Mouse (Mus musculus) lung, adult 2 months (tissue): ENCODE measurements around the gene Ebf3. TPM values are rescaled to one million over a fixed set of nuclear protein-coding genes. Genes with fewer than 3 reads are reported as not detected.

Experiments used
- DNase-seq: peaks from one replicate; pipeline ENCODE4 v3.0.0; 2022
- H3K4me1 ChIP-seq: fragments of 200-500 bp; 2 replicates; pipeline ENCODE4 v1.6.1; 2011; ENCODE audit warnings: low read length; ENCODE audit not compliant: control insufficient read depth, insufficient read depth
- H3K4me3 ChIP-seq: fragments of 200-500 bp; replicated peaks from 2 replicates; pipeline ENCODE3; 2011; ENCODE audit warnings: low read depth, mild to moderate bottlenecking, control low read depth, low read length; ENCODE audit errors: extremely low read depth
- CTCF ChIP-seq: fragments of 200-500 bp; IDR thresholded peaks from 2 replicates; pipeline ENCODE4 v1.5.1; 2011; ENCODE audit warnings: mild to moderate bottlenecking, low read length, control low read depth; ENCODE audit not compliant: insufficient read depth
- POLR2A ChIP-seq: fragments of 200-500 bp; IDR thresholded peaks from 2 replicates; pipeline ENCODE4 v1.6.1; 2011; ENCODE audit warnings: low read depth, mild to moderate bottlenecking, control low read depth, low read length, borderline replicate concordance; ENCODE audit errors: extremely low read depth
- WGBS: fragments of 180-500 bp; shearing (Covaris S2); methylation state at CpG from one replicate; pipeline ENCODE4 v1.1.7; 2018; 5-methylcytosine and 5-hydroxymethylcytosine counted together
- polyA plus RNA-seq: library from polyadenylated mRNA; depleted of rRNA; stranded (reverse); fragments of >200 nt; gene quantifications from 2 replicates; pipeline ENCODE4 v1.2.3, GENCODE M21; 2012

The Ebf3 gene
- polyA plus RNA-seq, 1 experiment: 0.83 TPM

- WGBS: 36% methylated on average over 10 of the region's 10 CpGs
- Histone ChIP-seq H3K4me1 (no peaks in the 10 kb centered on the region), H3K4me3 (no peak overlapping the region)
- no peak for TF ChIP-seq CTCF
- TF ChIP-seq POLR2A: no peak
- no peak for DNase-seq
Measured at GRCm38 (mm10) chr7:137303776-137304171, 10.5 kb downstream of the Ebf3 start.

DNA sequence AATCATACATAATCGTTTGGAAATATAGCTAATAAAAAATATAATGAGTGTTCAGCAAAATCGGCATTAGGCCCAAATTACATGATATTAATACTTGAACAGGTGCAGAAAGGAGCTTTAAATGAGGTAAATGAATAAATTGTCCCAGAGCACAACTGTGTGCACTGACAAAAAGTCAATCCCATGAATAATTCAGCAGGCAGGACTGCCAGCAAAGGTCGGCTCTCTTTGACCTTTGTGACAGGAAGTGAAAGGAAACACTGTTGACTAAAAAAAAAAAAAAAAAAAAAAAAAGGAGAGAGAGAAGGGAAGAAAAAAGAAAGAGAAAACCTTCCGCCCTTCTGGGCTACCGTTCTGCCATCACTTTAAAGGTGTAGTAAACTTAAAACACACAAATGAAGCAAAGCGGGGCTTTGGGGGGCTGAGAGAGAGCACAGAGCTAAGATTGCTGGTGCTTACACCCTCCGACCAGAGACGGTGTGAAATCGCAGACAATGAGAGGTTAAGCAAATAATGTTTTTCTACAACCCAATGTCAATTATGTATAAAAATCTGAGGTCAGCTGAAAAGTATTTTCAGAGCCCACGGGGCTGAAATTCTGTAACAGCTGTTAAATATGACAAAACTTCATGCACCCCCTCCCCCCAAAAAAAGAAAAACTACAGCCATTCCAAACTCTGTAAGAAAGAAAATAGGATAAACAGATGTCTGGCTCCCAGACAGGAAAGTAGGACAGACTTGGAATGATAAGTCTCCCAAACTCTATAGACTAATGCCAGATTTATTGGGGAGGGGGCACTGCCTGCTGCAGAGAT lies 11.1 kb downstream of the Ebf3 start:
- no peak for DNase-seq
- Histone ChIP-seq H3K4me1 (no peaks in the 10 kb centered on the region), H3K4me3 (no peak overlapping the region)
- TF ChIP-seq POLR2A (no peak), CTCF (no peak)
- 38% methylated on average over 10 of the region's 10 CpGs for WGBS

GRCm38 (mm10) chr7:137302161-137302560 lies 12.1 kb downstream of the Ebf3 start:
- no peak for DNase-seq
- Histone ChIP-seq H3K4me1 (no peaks in the 10 kb centered on the region), H3K4me3 (no peak overlapping the region)
- TF ChIP-seq POLR2A: no peak
- no peak for TF ChIP-seq CTCF
- 87% methylated on average over 5 of the region's 5 CpGs for WGBS

GRCm38 (mm10) chr7:137301329-137301751 lies 12.9 kb downstream of the Ebf3 start:
- WGBS: 22% methylated on average over 15 of the region's 15 CpGs
- TF ChIP-seq POLR2A (no peak), CTCF (no peak)
- DNase-seq: no peak
- Histone ChIP-seq H3K4me3 (no peak overlapping the region), H3K4me1 (no peaks in the 10 kb centered on the region)

DNA sequence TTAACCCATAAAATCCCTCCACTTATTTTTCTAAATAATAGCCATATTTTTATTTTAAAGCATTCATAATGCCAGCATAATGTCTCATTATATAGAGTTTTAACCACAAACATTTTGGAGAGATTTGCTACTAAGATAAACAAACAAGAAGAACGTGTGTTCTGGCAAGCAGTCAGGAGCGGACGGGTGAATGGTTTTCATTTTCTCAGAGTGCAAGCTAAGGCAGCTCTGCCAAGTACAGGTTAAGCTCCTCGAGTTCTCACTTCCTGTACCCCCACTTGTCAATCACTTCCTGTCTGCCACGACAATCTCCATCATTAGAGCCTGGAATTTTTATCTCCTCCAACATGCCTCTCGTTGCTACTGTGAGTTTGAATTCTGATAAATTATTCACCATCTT lies 13.4 kb downstream of the Ebf3 start:
- TF ChIP-seq POLR2A (no peak), CTCF (no peak)
- DNase-seq: no peak
- Histone ChIP-seq H3K4me3 (no peak overlapping the region), H3K4me1 (no peaks in the 10 kb centered on the region)
- 12% methylated on average over 6 of the region's 6 CpGs for WGBS

GRCm38 (mm10) chr7:137300169-137300568 lies 14.1 kb downstream of the Ebf3 start:
- Histone ChIP-seq H3K4me1 (no peaks in the 10 kb centered on the region), H3K4me3 (no peak overlapping the region)
- 42% methylated on average over 11 of the region's 11 CpGs for WGBS
- no peak for TF ChIP-seq CTCF
- TF ChIP-seq POLR2A: no peak
- no peak for DNase-seq

DNA sequence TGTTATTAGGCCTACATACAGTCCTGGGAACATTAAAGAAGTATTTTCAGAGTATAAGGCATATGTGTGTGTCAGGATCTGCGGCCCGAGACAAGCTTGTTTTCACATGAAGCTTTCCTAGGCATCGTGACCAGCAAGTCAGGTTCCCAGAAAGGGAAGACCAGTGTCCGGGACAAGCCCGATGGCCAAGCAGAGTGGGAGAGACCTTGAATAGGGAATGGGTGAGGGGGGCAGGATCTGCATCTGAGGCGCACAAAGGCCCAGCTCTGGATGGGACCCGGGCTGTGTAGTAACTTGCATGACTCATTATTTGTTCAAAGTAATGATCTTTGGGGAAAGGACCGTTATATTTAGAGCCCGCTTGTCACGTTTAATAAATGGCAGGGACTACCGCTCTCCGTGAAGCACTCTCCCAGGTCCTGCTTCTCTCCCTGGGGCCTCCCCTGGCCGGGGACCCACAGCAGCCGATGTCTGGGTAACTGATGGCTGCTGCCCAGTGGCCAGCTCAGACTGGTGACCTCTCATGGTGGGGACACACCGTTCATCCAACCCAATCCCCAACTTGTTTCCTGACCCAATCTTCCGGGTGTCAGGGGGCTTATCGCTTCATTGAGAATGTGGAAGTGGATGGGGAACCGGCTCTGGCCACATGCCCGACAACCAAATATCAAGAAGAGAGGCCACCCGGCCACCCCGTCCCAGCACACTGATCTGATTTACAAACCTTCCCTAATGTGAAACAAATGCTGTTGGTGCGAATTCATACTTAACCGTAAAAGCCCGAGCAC lies 16.5 kb downstream of the Ebf3 start:
- 59% methylated on average over 24 of the region's 24 CpGs for WGBS
- no peak for TF ChIP-seq CTCF
- TF ChIP-seq POLR2A: no peak
- Histone ChIP-seq H3K4me1 (no peaks in the 10 kb centered on the region), H3K4me3 (no peak overlapping the region)
- no peak for DNase-seq

DNA sequence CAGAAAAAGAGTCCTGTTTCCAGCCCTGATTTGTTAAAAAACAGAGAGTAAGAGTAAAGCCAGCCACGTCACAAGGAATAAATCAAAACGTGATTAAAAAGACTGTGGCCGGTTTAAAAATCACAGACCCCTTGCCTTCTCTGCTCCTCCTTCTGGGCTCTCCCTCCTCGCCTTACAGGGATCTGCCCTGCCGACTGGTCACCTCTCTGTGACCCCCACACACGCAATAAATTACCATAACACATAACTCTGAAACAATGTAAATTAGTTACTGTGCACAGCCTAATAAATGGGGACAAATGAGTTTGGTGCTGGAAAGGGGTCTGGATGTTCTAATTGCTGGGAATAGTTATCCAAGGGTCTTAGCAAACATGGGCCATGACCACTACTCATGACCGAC lies 17.1 kb downstream of the Ebf3 start:
- TF ChIP-seq POLR2A (no peak), CTCF (no peak)
- 59% methylated on average over 7 of the region's 7 CpGs for WGBS
- no peaks in the 10 kb centered on the region for H3K4me1 ChIP-seq
- DNase-seq: no peak
- H3K4me3 ChIP-seq: no peak overlapping the region

DNA sequence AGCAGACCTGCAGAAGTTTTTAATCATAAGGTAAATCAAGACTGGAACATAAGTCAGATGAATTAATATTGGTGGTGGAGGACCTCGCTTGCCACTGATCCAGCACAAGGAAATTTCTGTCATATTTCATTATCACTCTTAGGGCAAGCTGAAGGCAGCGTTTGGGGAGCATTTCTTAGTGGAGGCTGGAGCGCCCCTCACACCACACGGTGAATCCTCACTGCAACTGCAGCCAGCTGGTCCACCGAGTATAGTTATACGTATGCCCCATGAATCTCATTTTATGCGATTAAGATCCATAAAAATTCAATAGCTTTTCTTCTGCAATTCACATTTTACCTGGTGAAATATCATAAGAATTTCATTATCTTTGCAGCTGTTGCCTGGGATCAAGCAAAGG lies 18.6 kb downstream of the Ebf3 start:
- no peak overlapping the region for H3K4me3 ChIP-seq
- H3K4me1 ChIP-seq: no peaks in the 10 kb centered on the region
- no peak for TF ChIP-seq POLR2A
- no peak for TF ChIP-seq CTCF
- no peak for DNase-seq
- WGBS: 76% methylated on average over 7 of the region's 7 CpGs
